Mouse (Mus musculus): ENCODE data around the gene Gnpat. TPM values are rescaled to one million over a fixed set of nuclear protein-coding genes. Genes with fewer than 3 reads are reported as not detected.

The Gnpat gene
- total and polyA plus RNA-seq, 3 experiments: 62.3 to 91.5 (median 89.1) TPM

GRCm38 (mm10) chr8:124872690-124873089, 9.9 kb downstream of the Gnpat start:
- Histone ChIP-seq H3K27me3 (replicated peaks) (no peaks in the 10 kb centered on the region), H3K9me3 (replicated peaks; ENCODE audit: low read length) (no peaks in the 10 kb centered on the region), H3K79me2 (replicated peaks; ENCODE audit: control insufficient read depth, extremely low read depth, insufficient read depth, poor library complexity, severe bottlenecking) (peaks cover 19% of the 10 kb centered on the region), H3K9ac (ENCODE audit: insufficient read depth, low read depth) (no peak overlapping the region), H3K36me3 (replicated peaks in 1 of 2; ENCODE audit: control insufficient read depth in 1 of 2, insufficient read depth in 1 of 2, low read length in 1 of 2) (peaks cover 70 to 96% of the 10 kb centered on the region in 2 experiments), H3K4me3 (replicated peaks in 1 of 3; ENCODE audit: low read depth in 2 of 3, low read length in 2 of 3, poor library complexity in 1 of 3) (no peak overlapping the region), H3K27ac (ENCODE audit: insufficient read depth, low read depth) (no peak overlapping the region), H3K4me2 (ENCODE audit: insufficient read depth, low read depth, poor library complexity, severe bottlenecking) (no peak overlapping the region), H3K4me1 (ENCODE audit: control insufficient read depth in 1 of 2, insufficient read depth in 2 of 2) (peaks cover 3 to 9% of the 10 kb centered on the region in 2 experiments)
- in situ Hi-C loops (cut with MboI; ENCODE audit: low pct_ligation_motif_present, low pct_unique_long_range_greater_than_20kb, low sequenced_read_pairs) (no loop called here), dilution Hi-C loops (cut with MboI; ENCODE audit: extremely low pct_ligation_motif_present, extremely low pct_unique_long_range_greater_than_20kb, low sequenced_read_pairs) (no loop called here)
- no peak for TF ChIP-seq TCF12 (IDR thresholded peaks at IDR 0.05; ENCODE audit: low read depth, low read length)
- no peak for TF ChIP-seq NRF1 (IDR thresholded peaks at IDR 0.05; ENCODE audit: low read depth, low read length)
- TF ChIP-seq POLR2A (IDR thresholded peaks at IDR 0.05; ENCODE audit: low read depth, low read length): no peak
- no peak for TF ChIP-seq MXI1 (IDR thresholded peaks at IDR 0.05; ENCODE audit: low read depth, low read length)
- TF ChIP-seq CTCF (conservative IDR thresholded peaks at IDR 0.05 in 1 of 2, IDR thresholded peaks at IDR 0.05 in 1 of 2; ENCODE audit: low read depth in 2 of 2, low read length in 2 of 2): no peak
- no peak for TF ChIP-seq ELF1 (IDR thresholded peaks at IDR 0.05; ENCODE audit: low read depth, low read length)
- TF ChIP-seq MYC (IDR thresholded peaks at IDR 0.05; ENCODE audit: low read depth, low read length): no peak
- no peak for TF ChIP-seq ZMIZ1 (IDR thresholded peaks at IDR 0.05; ENCODE audit: low read depth, low read length)
- no peak for TF ChIP-seq IRF4 (IDR thresholded peaks at IDR 0.05; ENCODE audit: low read depth, low read length)
- no peak for TF ChIP-seq NELFE (IDR thresholded peaks at IDR 0.05; ENCODE audit: low read depth, low read length)
- TF ChIP-seq PAX5 (IDR thresholded peaks at IDR 0.05; ENCODE audit: low read length): no peak
- TF ChIP-seq ZC3H11A (IDR thresholded peaks at IDR 0.05; ENCODE audit: low read depth, low read length): no peak
- no peak for DNase-seq (ENCODE audit: extremely low read depth)

GRCm38 (mm10) chr8:124878141-124878540, 15.3 kb downstream of the Gnpat start:
- in situ Hi-C loops (cut with MboI; ENCODE audit: low pct_ligation_motif_present, low pct_unique_long_range_greater_than_20kb, low sequenced_read_pairs) (no loop called here), dilution Hi-C loops (cut with MboI; ENCODE audit: extremely low pct_ligation_motif_present, extremely low pct_unique_long_range_greater_than_20kb, low sequenced_read_pairs) (no loop called here)
- TF ChIP-seq ZC3H11A (IDR thresholded peaks at IDR 0.05; ENCODE audit: low read depth, low read length) (no peak), KAT2A (IDR thresholded peaks at IDR 0.05; ENCODE audit: insufficient replicate concordance, low read length) (no peak), E2F4 (IDR thresholded peaks at IDR 0.05; ENCODE audit: insufficient replicate concordance, low read depth, low read length) (no peak), PAX5 (IDR thresholded peaks at IDR 0.05; ENCODE audit: low read length) (no peak), TBP (conservative IDR thresholded peaks at IDR 0.05; ENCODE audit: low read depth, low read length) (no peak), HCFC1 (IDR thresholded peaks at IDR 0.05; ENCODE audit: low read depth, low read length) (no peak), ZKSCAN1 (IDR thresholded peaks at IDR 0.05; ENCODE audit: borderline replicate concordance, low read depth, low read length) (no peak), EP300 (IDR thresholded peaks at IDR 0.05; ENCODE audit: low read length) (no peak), USF2 (conservative IDR thresholded peaks at IDR 0.05; ENCODE audit: low read depth, low read length) (no peak), ZNF384 (IDR thresholded peaks at IDR 0.05; ENCODE audit: low read depth, low read length) (no peak), SIN3A (IDR thresholded peaks at IDR 0.05; ENCODE audit: low read length) (no peak)
- DNase-seq (ENCODE audit: extremely low read depth): no peak
- Histone ChIP-seq H3K9ac (ENCODE audit: insufficient read depth, low read depth) (no peak overlapping the region), H3K9me3 (replicated peaks; ENCODE audit: low read length) (no peaks in the 10 kb centered on the region), H3K36me3 (replicated peaks in 1 of 2; ENCODE audit: control insufficient read depth in 1 of 2, insufficient read depth in 1 of 2, low read length in 1 of 2) (peaks cover 88 to 96% of the 10 kb centered on the region in 2 experiments), H3K4me2 (ENCODE audit: insufficient read depth, low read depth, poor library complexity, severe bottlenecking) (no peak overlapping the region), H3K27me3 (replicated peaks) (no peaks in the 10 kb centered on the region), H3K27ac (ENCODE audit: insufficient read depth, low read depth) (no peak overlapping the region), H3K4me1 (ENCODE audit: control insufficient read depth in 1 of 2, insufficient read depth in 2 of 2) (no peaks in the 10 kb centered on the region), H3K4me3 (replicated peaks in 1 of 3; ENCODE audit: low read depth in 2 of 3, low read length in 2 of 3, poor library complexity in 1 of 3) (no peak overlapping the region), H3K79me2 (replicated peaks; ENCODE audit: control insufficient read depth, extremely low read depth, insufficient read depth, poor library complexity, severe bottlenecking) (no peaks in the 10 kb centered on the region)

Measured in CH12.LX (cell line).